Mouse (Mus musculus): ENCODE results near the gene Cyb5b. TPM values are rescaled to one million over a fixed set of nuclear protein-coding genes. Genes with fewer than 3 reads are reported as not detected.

Cyb5b gene
- polyA plus RNA-seq, 1 experiment from 2014 or later: 113 TPM

DNA sequence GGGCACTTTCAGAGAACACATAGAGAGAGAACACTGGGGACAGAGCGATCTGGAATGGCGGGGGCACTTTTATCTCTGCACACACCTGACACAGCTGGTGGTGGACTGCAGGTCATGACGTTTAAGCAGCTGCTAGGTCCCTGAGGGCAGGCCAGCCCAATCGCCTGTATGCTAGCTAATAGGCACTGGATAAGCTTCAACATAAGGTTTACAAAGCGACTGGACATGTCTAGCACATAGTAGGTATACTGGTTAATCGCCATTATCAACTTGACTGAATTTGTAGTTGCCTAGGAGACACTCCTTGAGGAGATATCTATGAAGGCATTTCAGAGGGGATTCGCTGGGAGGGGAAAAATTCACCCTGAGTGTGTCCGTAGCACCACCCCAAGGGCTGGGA lies 26.1 kb upstream of the Cyb5b start:
- H3K9me3 ChIP-seq (ENCODE audit: control insufficient read depth, low read length): no peaks in the 10 kb centered on the region
- no peaks in the 10 kb centered on the region for H3K27me3 ChIP-seq (ENCODE audit: control insufficient read depth, insufficient read depth, low read length)
- no peaks in the 10 kb centered on the region for H3K36me3 ChIP-seq (ENCODE audit: control insufficient read depth, insufficient read depth, low read length)
- no peak overlapping the region for H3K9ac ChIP-seq (replicated peaks; ENCODE audit: low read depth, low read length)
- H3K4me1 ChIP-seq (ENCODE audit: control insufficient read depth, insufficient read depth, low read length): peaks cover 4% of the 10 kb centered on the region; the same call in 1 of the 2 replicates
- no peak overlapping the region for H3K4me2 ChIP-seq (ENCODE audit: low read depth, low read length)
- 74% methylated on average over 8 of the region's 8 CpGs for WGBS
- no peak for ATAC-seq (ENCODE audit: low read depth)
- H3K4me3 ChIP-seq (ENCODE audit: low read depth, low read length): no peak overlapping the region
- H3K27ac ChIP-seq (ENCODE audit: low read depth, low read length): no peak overlapping the region

DNA sequence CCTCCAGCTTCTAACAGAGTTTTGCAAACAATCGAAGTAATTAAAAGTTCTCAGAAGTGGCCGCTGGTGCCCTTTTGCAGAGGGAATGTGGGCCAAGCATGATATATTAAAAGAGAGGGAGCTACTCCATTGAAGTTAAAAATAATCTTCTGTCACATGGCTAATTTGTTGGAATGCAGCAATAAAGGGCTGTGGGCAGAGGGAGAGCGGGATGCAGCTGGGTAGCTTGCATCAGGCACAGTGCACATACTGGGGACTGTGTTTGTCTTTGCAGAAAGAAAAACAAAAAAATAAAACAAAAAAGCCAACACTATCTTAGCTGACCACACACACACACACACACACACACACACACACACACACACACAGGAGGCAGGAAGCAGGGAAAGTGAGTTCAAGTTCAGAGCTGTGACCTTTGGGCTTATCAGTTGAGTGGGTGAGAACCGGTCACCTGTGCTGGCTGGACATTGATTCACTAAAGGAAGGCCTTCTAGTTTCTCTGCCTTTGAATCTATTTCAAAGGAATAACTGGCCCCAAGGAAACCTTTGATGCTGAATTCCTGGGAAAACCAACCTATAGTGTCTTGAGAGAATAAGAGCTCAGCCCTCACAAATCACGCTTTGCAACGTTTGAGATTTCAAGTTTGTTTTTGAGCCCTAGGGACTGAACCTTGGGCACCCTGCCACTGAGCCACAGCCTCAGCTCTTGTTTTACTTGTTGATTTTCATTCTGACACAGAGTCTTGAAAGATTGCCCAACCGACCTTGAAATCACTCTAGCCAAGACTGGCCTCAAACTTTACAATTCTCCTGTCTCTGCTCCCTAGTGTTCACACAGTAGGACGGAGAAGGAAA lies 21.0 kb upstream of the Cyb5b start:
- no peak for ATAC-seq (ENCODE audit: low read depth)
- H3K9ac ChIP-seq (replicated peaks; ENCODE audit: low read depth, low read length): no peak overlapping the region
- no peaks in the 10 kb centered on the region for H3K36me3 ChIP-seq (ENCODE audit: control insufficient read depth, insufficient read depth, low read length)
- H3K4me3 ChIP-seq (ENCODE audit: low read depth, low read length): no peak overlapping the region
- H3K27ac ChIP-seq (ENCODE audit: low read depth, low read length): no peak overlapping the region
- 50% methylated on average over 8 of the region's 8 CpGs for WGBS
- no peaks in the 10 kb centered on the region for H3K4me1 ChIP-seq (ENCODE audit: control insufficient read depth, insufficient read depth, low read length)
- H3K9me3 ChIP-seq (ENCODE audit: control insufficient read depth, low read length): no peaks in the 10 kb centered on the region
- H3K27me3 ChIP-seq (ENCODE audit: control insufficient read depth, insufficient read depth, low read length): no peaks in the 10 kb centered on the region
- H3K4me2 ChIP-seq (ENCODE audit: low read depth, low read length): no peak overlapping the region

DNA sequence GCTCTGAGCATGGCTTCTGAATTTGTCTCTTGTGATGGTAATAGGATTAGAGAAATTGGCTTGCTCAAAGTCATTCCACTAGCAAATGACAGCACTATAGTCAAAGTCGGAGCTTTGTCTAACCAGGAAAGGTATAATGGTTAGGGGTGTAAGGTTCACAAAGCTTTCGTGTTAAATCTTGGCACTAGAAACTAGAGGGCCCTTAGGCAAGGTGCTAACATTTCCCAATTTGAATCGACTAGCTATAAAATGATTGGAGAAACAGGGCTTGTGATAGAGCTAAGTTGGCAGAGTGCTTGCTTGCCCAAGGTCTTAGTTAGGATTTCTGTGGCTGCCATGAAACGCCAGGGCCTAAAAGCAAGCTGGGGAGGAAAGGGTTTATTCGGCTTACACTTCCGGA lies 20.4 kb upstream of the Cyb5b start:
- no peak overlapping the region for H3K4me2 ChIP-seq (ENCODE audit: low read depth, low read length)
- no peak overlapping the region for H3K9ac ChIP-seq (replicated peaks; ENCODE audit: low read depth, low read length)
- no peaks in the 10 kb centered on the region for H3K9me3 ChIP-seq (ENCODE audit: control insufficient read depth, low read length)
- WGBS: 80% methylated on average over 6 of the region's 6 CpGs
- no peak overlapping the region for H3K4me3 ChIP-seq (ENCODE audit: low read depth, low read length)
- no peaks in the 10 kb centered on the region for H3K36me3 ChIP-seq (ENCODE audit: control insufficient read depth, insufficient read depth, low read length)
- no peak for ATAC-seq (ENCODE audit: low read depth)
- no peaks in the 10 kb centered on the region for H3K4me1 ChIP-seq (ENCODE audit: control insufficient read depth, insufficient read depth, low read length)
- H3K27me3 ChIP-seq (ENCODE audit: control insufficient read depth, insufficient read depth, low read length): no peaks in the 10 kb centered on the region
- H3K27ac ChIP-seq (ENCODE audit: low read depth, low read length): no peak overlapping the region

DNA sequence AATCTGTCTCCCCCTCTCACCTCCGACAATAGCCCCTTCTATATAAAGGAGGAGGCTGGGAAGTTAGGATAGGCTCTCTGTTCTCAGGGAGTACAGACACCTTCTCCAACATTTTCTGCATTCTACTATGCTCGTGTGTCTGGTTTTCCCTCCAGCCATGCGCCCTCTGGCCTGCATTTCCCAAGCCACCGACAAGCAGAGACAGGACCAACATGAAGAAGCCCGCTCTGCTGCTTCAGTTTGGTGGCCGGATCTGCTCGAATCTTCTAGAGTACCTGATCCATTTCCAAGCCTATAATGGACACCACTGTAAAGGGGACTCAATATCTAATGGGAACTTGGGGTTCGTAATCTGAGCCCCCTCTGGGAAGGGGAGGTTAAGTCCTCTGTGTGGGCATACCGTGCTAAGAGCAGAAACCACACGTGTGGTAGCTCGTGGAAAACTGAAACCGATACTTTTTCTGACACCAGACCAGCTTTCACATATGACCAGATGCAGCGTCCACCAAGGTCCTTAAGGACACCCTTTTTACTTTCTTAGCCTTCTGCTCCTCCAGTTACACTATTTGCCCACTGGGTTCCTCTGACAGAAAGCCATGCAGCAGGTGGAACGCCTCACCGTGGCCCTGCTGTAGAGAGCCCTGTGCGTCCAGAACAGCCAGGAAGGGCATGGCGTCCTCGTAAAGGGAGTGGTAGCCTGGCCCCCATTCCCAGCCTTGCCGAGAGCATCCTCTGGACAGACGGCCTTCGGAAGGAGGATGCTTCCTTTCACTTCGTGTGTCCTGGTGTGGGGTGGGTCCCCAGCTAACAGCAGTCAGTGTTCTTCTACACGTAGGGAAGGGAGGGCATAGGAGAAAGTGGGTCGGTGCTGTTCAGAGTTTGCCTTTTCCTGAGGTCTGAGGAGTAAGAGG lies 17.6 kb upstream of the Cyb5b start:
- no peak overlapping the region for H3K4me3 ChIP-seq (ENCODE audit: low read depth, low read length)

DNA sequence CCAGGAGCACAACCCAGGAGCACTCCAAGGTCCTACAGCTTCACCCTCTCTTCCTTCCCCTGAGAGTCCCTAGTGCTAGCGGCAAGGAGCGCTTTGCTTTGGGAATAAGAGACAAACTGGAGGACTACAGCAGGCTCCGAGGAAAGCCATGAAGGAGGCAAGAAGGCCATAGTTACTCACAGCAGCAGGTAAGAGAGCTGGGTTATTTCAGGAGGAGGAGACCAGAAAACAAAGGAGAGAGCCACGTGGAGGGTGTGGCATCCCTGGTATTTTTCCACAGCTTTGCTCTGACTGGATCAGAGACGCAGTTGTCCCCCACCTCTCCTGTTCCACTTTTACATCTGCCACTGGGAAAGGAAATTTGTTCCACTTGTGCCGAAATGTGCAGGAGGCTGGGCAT lies 16.6 kb upstream of the Cyb5b start:
- H3K9ac ChIP-seq (replicated peaks; ENCODE audit: low read depth, low read length): no peak overlapping the region
- H3K27me3 ChIP-seq (ENCODE audit: control insufficient read depth, insufficient read depth, low read length): no peaks in the 10 kb centered on the region
- no peak overlapping the region for H3K27ac ChIP-seq (ENCODE audit: low read depth, low read length)
- no peaks in the 10 kb centered on the region for H3K4me1 ChIP-seq (ENCODE audit: control insufficient read depth, insufficient read depth, low read length)
- ATAC-seq (ENCODE audit: low read depth): no peak
- no peaks in the 10 kb centered on the region for H3K36me3 ChIP-seq (ENCODE audit: control insufficient read depth, insufficient read depth, low read length)
- H3K4me3 ChIP-seq (ENCODE audit: low read depth, low read length): no peak overlapping the region
- no peaks in the 10 kb centered on the region for H3K9me3 ChIP-seq (ENCODE audit: control insufficient read depth, low read length)
- 58% methylated on average over 6 of the region's 6 CpGs for WGBS
- H3K4me2 ChIP-seq (ENCODE audit: low read depth, low read length): no peak overlapping the region

More for the DNA sequence above, 17.6 kb upstream of the Cyb5b start:
- Histone ChIP-seq H3K9me3 (ENCODE audit: control insufficient read depth, low read length) (no peaks in the 10 kb centered on the region), H3K36me3 (ENCODE audit: control insufficient read depth, insufficient read depth, low read length) (no peaks in the 10 kb centered on the region), H3K27ac (ENCODE audit: low read depth, low read length) (no peak overlapping the region), H3K9ac (replicated peaks; ENCODE audit: low read depth, low read length) (no peak overlapping the region), H3K4me1 (ENCODE audit: control insufficient read depth, insufficient read depth, low read length) (no peaks in the 10 kb centered on the region), H3K4me2 (ENCODE audit: low read depth, low read length) (no peak overlapping the region), H3K27me3 (ENCODE audit: control insufficient read depth, insufficient read depth, low read length) (no peaks in the 10 kb centered on the region)
- ATAC-seq (ENCODE audit: low read depth): no peak
- 90% methylated on average over 24 of the region's 24 CpGs for WGBS

DNA sequence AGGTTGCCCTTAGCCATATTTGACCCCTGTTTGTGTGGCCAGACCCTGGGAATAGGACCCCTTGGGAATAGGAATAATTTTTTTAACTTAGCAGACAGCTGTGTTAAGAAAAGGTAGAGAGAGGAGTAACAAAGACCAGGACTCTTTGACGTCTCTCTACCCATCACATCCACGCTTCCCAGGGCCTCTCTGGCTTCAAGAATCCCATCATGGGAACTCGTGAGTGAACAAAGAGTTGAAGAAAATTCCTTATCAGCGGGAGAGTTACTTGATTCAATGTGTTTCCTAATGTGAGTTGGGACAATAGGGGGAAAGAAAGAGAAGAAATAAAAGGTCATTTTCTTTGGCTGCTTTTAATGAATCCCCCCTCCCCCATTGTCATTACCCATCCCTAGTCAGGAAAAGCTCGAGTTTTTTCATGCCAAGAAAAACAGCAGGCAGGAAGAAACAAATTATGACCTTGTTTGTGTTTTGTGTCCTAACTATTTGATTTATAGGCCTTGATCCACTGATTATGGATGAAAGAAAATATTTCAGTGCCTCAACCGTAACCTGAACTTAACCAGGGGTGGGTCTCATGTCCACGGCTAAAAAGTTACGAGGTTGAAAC lies 14.3 kb upstream of the Cyb5b start:
- H3K9me3 ChIP-seq (ENCODE audit: control insufficient read depth, low read length): no peaks in the 10 kb centered on the region
- ATAC-seq (ENCODE audit: low read depth): no peak
- no peak overlapping the region for H3K4me2 ChIP-seq (ENCODE audit: low read depth, low read length)
- H3K27ac ChIP-seq (ENCODE audit: low read depth, low read length): no peak overlapping the region
- WGBS: 14% methylated on average over 8 of the region's 8 CpGs
- no peak overlapping the region for H3K9ac ChIP-seq (replicated peaks; ENCODE audit: low read depth, low read length)
- H3K36me3 ChIP-seq (ENCODE audit: control insufficient read depth, insufficient read depth, low read length): no peaks in the 10 kb centered on the region
- H3K27me3 ChIP-seq (ENCODE audit: control insufficient read depth, insufficient read depth, low read length): no peaks in the 10 kb centered on the region
- H3K4me3 ChIP-seq (ENCODE audit: low read depth, low read length): no peak overlapping the region
- no peaks in the 10 kb centered on the region for H3K4me1 ChIP-seq (ENCODE audit: control insufficient read depth, insufficient read depth, low read length)

DNA sequence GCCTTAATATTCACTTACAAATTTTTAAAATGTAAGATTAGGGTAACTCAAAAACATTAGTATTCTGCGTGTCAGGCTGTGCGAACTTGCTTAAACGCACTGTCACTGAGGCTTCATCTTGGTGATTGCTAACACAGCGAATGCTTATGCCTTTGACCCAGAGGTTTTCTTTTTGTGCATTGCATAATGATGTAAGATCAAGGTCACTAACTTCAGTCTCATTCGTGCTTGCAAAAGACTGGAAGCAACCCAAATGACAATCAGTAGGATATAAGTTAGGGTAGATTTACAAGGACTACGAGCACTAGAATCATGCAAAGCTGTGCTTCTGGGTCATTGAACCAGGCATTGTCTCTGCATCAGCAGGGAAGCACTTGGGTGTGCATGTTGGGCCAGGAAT lies 12.8 kb upstream of the Cyb5b start:
- ATAC-seq (ENCODE audit: low read depth): no peak
- no peaks in the 10 kb centered on the region for H3K27me3 ChIP-seq (ENCODE audit: control insufficient read depth, insufficient read depth, low read length)
- no peaks in the 10 kb centered on the region for H3K4me1 ChIP-seq (ENCODE audit: control insufficient read depth, insufficient read depth, low read length)
- no peak overlapping the region for H3K4me3 ChIP-seq (ENCODE audit: low read depth, low read length)
- WGBS: 77% methylated on average over 6 of the region's 6 CpGs
- H3K9me3 ChIP-seq (ENCODE audit: control insufficient read depth, low read length): no peaks in the 10 kb centered on the region
- no peaks in the 10 kb centered on the region for H3K36me3 ChIP-seq (ENCODE audit: control insufficient read depth, insufficient read depth, low read length)
- H3K4me2 ChIP-seq (ENCODE audit: low read depth, low read length): no peak overlapping the region
- no peak overlapping the region for H3K27ac ChIP-seq (ENCODE audit: low read depth, low read length)
- H3K9ac ChIP-seq (replicated peaks; ENCODE audit: low read depth, low read length): no peak overlapping the region

DNA sequence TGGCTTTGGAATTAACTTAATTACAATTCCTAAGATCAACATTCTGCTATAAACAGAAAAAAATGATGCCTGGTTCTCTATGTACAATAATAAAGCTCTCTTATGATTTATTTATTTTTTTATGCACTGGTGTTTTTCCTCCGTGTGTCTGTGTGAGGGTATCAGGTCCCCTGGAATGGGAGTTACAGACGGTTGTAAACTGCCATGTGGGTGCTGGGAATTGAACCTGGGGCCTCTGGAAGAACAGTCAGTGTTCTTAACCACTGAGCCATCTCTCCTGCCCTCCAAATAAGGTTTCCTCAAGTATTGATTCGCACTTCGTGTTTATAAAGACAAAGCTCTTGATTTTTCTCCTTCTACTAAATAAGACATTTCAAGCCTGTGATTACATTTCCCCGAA lies 12.1 kb upstream of the Cyb5b start:
- Histone ChIP-seq H3K4me3 (ENCODE audit: low read depth, low read length) (no peak overlapping the region), H3K4me1 (ENCODE audit: control insufficient read depth, insufficient read depth, low read length) (no peaks in the 10 kb centered on the region), H3K9ac (replicated peaks; ENCODE audit: low read depth, low read length) (no peak overlapping the region), H3K27me3 (ENCODE audit: control insufficient read depth, insufficient read depth, low read length) (no peaks in the 10 kb centered on the region), H3K9me3 (ENCODE audit: control insufficient read depth, low read length) (no peaks in the 10 kb centered on the region), H3K4me2 (ENCODE audit: low read depth, low read length) (no peak overlapping the region), H3K27ac (ENCODE audit: low read depth, low read length) (no peak overlapping the region), H3K36me3 (ENCODE audit: control insufficient read depth, insufficient read depth, low read length) (no peaks in the 10 kb centered on the region)
- ATAC-seq (ENCODE audit: low read depth): no peak
- WGBS: 94% methylated on average over 5 of the region's 5 CpGs
